Mouse (Mus musculus): ENCODE results near the gene Ercc1. TPM values are rescaled to one million over a fixed set of nuclear protein-coding genes. Genes with fewer than 3 reads are reported as not detected.

The Ercc1 gene
- polyA plus RNA-seq, 1 experiment from 2014 or later, result 19.1 TPM

DNA sequence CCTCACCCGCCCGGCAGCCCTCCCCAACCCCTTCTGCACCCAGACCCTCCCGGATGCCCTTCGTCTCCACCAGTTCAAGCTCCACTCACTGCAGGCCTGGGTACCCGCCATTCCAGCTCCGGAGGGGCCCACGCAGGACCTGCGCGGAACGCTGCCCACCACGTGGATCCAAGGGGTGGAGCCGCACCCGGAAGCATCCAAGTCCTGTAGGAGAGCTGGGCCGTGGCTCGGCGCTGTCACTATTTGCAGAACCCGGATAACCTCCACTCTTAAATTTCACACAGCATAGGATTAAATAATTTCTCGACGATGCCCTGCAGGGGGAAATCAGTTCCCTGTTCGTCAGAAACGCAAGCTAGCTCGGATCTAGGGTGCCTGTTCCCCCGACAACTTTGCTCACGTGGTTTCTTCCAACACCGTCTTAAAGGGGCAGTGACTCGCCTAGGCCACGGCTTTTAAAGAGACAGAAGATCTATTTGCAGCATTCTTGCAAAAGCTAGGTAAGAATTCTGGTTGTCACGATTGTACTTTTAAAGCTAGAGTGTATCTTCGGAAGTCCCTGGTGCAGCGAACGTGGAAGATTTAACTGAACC is 14.8 kb downstream of the Ercc1 start, which contains the start of the genes Cd3eap and Ppp1r13l:
TSS of gene Cd3eap (minus strand) at position 185 of the 593 bp plus-strand sequence.
TSS of gene Ppp1r13l (plus strand) at position 451 of the 593 bp plus-strand sequence.
- WGBS (ENCODE audit: insufficient replicate concordance), result under 1% methylated on average over 31 of the region's 31 CpGs
- peak; percentile 59 for ATAC-seq (ENCODE audit: low read depth)
- H3K36me3 ChIP-seq, result peaks cover 30% of the 10 kb centered on the region
- peak; percentile 79 for DNase-seq
- no peaks in the 10 kb centered on the region for H3K27me3 ChIP-seq
- no peaks in the 10 kb centered on the region for H3K9me3 ChIP-seq (replicated peaks)
- H3K27ac ChIP-seq, result peak within 1 kb of the TSS; percentile 79
- H3K4me3 ChIP-seq (replicated peaks), result peak within 1 kb of the TSS; percentile 73
- peak within 1 kb of the TSS; percentile 78 for H3K9ac ChIP-seq
- H3K4me2 ChIP-seq, result peak within 1 kb of the TSS; percentile 100
- H3K4me1 ChIP-seq (replicated peaks), result peaks cover 70% of the 10 kb centered on the region

DNA sequence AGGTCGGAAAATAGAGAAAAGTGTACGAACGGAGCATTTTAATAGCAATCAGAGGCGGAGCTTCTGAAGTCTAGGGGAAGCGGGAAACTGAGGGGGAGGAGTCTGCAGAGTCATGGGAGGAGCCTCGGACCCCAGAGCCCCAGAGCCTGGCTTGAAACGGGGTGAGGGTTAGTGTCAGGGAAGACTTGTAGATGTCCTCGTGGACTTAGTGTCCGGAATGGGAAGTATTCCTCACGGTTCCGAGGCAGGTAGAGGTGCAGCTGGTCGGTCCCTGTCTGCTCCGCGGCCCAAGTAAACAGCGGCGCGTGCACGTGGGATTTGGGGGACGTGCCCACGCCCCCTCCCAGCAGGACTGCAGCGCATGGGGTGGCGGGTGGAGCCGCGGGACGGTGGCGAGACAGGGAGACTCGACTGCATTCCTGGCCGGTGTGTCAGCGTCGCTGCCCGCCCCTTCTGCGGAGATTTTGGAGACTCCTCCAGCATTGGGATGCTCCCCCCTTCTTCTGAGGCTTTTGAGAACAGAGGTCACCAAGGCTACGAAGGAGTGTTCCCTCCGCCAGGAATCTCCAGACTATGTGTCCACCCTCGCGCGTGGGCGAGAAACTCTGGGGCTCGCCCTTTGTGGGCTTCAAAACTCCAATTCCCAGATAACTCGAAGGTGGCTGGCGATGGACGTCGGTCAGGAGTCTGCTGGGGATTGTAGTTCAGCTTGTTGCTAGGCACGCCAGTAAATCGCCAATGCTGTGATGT is 15.5 kb downstream of the Ercc1 start:
- peak overlapping the region; percentile 78 for H3K9ac ChIP-seq
- WGBS (ENCODE audit: insufficient replicate concordance), result under 1% methylated on average over 45 of the region's 45 CpGs
- ATAC-seq (ENCODE audit: low read depth), result peak; percentile 65

DNA sequence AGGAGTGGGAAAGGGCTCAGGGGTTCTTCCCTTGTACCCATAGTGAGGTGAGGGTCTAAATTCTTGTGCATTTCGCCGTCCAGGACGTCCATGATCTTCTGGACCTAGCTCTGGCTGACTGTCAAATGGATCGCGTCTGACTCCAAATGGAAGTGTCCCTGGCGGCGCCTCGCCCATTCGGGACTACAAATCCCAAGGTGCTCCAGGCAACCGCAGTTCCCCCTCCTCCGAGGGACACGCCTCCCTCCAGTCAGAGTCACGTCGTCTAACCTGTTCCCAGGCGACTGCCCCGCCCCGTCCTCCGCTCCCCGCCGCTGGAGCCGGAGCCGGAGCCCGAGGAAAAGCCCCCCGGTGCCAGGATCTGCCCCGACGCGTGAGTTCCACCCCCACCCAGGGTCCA is 16.4 kb downstream of the Ercc1 start:
- ATAC-seq (ENCODE audit: low read depth) (peak; percentile 82), DNase-seq (peak; percentile 78)
- peak overlapping the region; percentile 79 for H3K27ac ChIP-seq
- peak overlapping the region; percentile 73 for H3K4me3 ChIP-seq (replicated peaks)
- peak overlapping the region; percentile 78 for H3K9ac ChIP-seq
- H3K4me1 ChIP-seq (replicated peaks), result peaks cover 70% of the 10 kb centered on the region
- no peaks in the 10 kb centered on the region for H3K27me3 ChIP-seq
- H3K9me3 ChIP-seq (replicated peaks), result no peaks in the 10 kb centered on the region
- peak overlapping the region; percentile 100 for H3K4me2 ChIP-seq
- WGBS (ENCODE audit: insufficient replicate concordance), result 1% methylated on average over 27 of the region's 27 CpGs
- peaks cover 19% of the 10 kb centered on the region for H3K36me3 ChIP-seq

More for the DNA sequence above, 15.5 kb downstream of the Ercc1 start:
- peak; percentile 78 for DNase-seq
- Histone ChIP-seq H3K27ac (peak overlapping the region; percentile 79), H3K27me3 (no peaks in the 10 kb centered on the region), H3K36me3 (peaks cover 25% of the 10 kb centered on the region), H3K4me3 (replicated peaks) (peak overlapping the region; percentile 73), H3K9me3 (replicated peaks) (no peaks in the 10 kb centered on the region), H3K4me1 (replicated peaks) (peaks cover 70% of the 10 kb centered on the region), H3K4me2 (peak overlapping the region; percentile 100)

DNA sequence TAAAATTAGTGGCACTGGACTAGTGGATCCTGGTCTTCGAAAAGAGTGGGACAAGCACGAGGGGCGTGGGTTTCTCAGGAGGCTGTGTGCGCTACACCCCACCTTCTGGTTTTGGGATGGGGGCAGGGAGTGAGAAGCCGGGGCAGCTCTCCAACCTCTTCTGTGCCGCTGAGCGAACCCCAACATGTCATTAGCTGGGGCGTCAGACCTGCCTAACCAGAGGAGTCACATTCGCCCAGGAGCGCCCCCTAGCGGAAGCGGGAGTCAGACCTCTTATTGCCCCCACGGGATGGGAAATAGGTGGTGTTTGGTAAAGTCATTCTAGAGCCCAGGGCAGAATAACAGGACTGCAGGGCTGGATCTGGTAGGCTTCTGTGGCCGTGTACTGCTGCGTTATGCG is 17.1 kb downstream of the Ercc1 start:
- Histone ChIP-seq H3K9me3 (replicated peaks) (no peaks in the 10 kb centered on the region), H3K4me3 (replicated peaks) (peak overlapping the region; percentile 73), H3K4me1 (replicated peaks) (peaks cover 64% of the 10 kb centered on the region), H3K9ac (peak overlapping the region; percentile 78), H3K27ac (no peak overlapping the region), H3K4me2 (peak overlapping the region; percentile 100), H3K36me3 (peaks cover 13% of the 10 kb centered on the region), H3K27me3 (no peaks in the 10 kb centered on the region)
- DNase-seq (peak; percentile 80), ATAC-seq (ENCODE audit: low read depth) (no peak)
- 8% methylated on average over 16 of the region's 16 CpGs for WGBS (ENCODE audit: insufficient replicate concordance)

DNA sequence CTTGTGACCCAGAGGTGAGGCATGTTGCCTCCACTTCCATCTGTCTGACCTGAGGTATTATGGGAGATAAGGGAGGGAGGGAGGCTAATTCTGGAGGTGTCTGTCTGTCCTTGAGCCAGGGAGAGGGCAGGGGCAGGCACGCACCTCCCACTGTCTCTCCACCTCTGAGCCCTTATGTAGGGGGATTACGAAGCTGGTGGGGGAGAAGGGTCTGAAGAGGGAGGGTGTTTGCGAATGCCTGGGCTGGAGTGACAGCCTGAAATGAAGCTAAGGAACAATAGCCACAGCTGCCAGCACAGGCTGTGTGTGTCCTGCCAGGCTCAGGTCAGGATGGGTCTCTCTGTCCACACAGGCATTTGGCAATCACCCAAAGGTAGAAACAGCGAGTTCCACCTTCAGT is 17.7 kb downstream of the Ercc1 start:
- Histone ChIP-seq H3K27ac (no peak overlapping the region), H3K9ac (0 out of 2 replicates have a peak overlapping the region, but pooled peaks have one; percentile 78), H3K36me3 (peaks cover 7% of the 10 kb centered on the region), H3K27me3 (no peaks in the 10 kb centered on the region), H3K4me3 (replicated peaks) (no peak overlapping the region), H3K9me3 (replicated peaks) (no peaks in the 10 kb centered on the region), H3K4me1 (replicated peaks) (peaks cover 58% of the 10 kb centered on the region), H3K4me2 (peak overlapping the region; percentile 100)
- 44% methylated on average over 4 of the region's 4 CpGs for WGBS (ENCODE audit: insufficient replicate concordance)
- ATAC-seq (ENCODE audit: low read depth) (no peak), DNase-seq (no peak)

DNA sequence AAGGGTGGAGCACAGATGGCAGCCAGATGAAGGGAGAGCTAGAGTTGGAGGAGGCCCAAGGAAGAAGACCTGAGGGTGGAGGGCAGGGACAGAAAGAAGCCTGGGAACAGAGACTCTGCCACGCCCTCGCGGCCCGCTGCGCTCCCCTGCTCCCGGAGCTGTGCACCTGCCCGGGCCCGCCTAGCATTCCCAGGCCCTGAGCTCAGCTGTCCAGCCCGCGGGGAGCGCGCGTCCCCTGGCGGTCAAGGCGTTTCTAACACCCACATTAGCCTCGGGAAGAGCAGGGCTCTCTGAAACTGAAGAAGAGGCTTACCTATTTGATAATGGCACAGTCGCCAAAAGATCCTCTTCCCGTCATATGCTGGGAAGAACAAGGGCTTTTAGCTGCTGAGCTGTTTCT is 19.3 kb downstream of the Ercc1 start:
- DNase-seq (peak; percentile 71), ATAC-seq (ENCODE audit: low read depth) (no peak)
- H3K4me1 ChIP-seq (replicated peaks), result peaks cover 42% of the 10 kb centered on the region
- WGBS (ENCODE audit: insufficient replicate concordance), result 2% methylated on average over 18 of the region's 18 CpGs
- no peak overlapping the region for H3K4me3 ChIP-seq (replicated peaks)
- peaks cover 7% of the 10 kb centered on the region for H3K27me3 ChIP-seq
- H3K27ac ChIP-seq, result no peak overlapping the region
- H3K9me3 ChIP-seq (replicated peaks), result no peaks in the 10 kb centered on the region
- H3K9ac ChIP-seq, result no peak overlapping the region
- no peaks in the 10 kb centered on the region for H3K36me3 ChIP-seq
- H3K4me2 ChIP-seq, result peak overlapping the region; percentile 7; the same call in 1 of the 2 replicates

DNA sequence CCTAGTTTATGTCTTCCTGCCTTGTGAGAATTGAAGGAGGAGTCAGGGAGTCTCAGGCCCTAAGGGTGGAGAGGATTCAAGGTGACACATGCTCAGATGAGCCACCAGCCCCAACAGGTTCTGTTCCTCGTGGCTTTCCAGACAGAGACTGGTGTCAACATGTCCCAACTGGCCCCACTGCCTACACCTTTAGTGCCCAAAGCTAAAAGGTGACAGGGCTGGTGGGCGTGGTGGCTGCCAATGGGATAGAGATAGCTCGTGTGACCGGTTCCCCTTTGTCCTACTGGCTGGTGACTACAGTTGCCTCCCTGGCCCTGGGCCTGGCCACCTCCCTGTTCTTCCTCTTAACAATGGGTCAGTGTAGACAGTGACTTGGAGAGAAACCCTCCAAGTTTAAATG is 20.8 kb downstream of the Ercc1 start:
- no peak for DNase-seq
- H3K4me3 ChIP-seq (replicated peaks), result no peak overlapping the region
- H3K9ac ChIP-seq, result no peak overlapping the region
- 43% methylated on average over 4 of the region's 4 CpGs for WGBS (ENCODE audit: insufficient replicate concordance)
- no peaks in the 10 kb centered on the region for H3K9me3 ChIP-seq (replicated peaks)
- H3K36me3 ChIP-seq, result no peaks in the 10 kb centered on the region
- no peak overlapping the region for H3K4me2 ChIP-seq
- no peak overlapping the region for H3K27ac ChIP-seq
- H3K4me1 ChIP-seq (replicated peaks), result peaks cover 37% of the 10 kb centered on the region
- H3K27me3 ChIP-seq, result peaks cover 21% of the 10 kb centered on the region
- ATAC-seq (ENCODE audit: low read depth), result no peak

DNA sequence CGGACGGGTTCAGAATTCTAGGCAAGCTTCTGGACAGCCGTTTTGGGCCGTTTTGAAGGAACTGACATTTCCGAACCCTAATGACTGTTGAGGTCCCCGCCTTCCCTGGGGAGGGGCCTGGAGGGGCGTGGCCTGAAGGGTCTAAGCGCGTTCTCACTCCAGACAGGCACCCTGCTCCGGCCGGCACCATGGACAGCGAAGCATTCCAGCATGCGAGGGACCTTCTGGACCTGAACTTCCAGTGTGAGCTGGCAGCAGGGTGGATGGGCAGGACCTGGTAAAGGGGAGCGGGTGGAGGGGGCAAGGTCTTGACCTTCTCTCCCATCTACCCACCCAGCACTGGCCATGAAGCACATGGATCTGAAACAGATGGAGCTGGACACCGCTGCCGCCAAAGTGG is 23.8 kb downstream of the Ercc1 start:
- no peak for DNase-seq
- no peak overlapping the region for H3K4me3 ChIP-seq (replicated peaks)
- H3K27ac ChIP-seq, result no peak overlapping the region
- peaks cover 23% of the 10 kb centered on the region for H3K27me3 ChIP-seq
- H3K4me1 ChIP-seq (replicated peaks), result peaks cover 14% of the 10 kb centered on the region
- H3K4me2 ChIP-seq, result no peak overlapping the region
- H3K36me3 ChIP-seq, result no peaks in the 10 kb centered on the region
- no peak overlapping the region for H3K9ac ChIP-seq
- no peaks in the 10 kb centered on the region for H3K9me3 ChIP-seq (replicated peaks)
- ATAC-seq (ENCODE audit: low read depth), result no peak
- 19% methylated on average over 16 of the region's 16 CpGs for WGBS (ENCODE audit: insufficient replicate concordance)

DNA sequence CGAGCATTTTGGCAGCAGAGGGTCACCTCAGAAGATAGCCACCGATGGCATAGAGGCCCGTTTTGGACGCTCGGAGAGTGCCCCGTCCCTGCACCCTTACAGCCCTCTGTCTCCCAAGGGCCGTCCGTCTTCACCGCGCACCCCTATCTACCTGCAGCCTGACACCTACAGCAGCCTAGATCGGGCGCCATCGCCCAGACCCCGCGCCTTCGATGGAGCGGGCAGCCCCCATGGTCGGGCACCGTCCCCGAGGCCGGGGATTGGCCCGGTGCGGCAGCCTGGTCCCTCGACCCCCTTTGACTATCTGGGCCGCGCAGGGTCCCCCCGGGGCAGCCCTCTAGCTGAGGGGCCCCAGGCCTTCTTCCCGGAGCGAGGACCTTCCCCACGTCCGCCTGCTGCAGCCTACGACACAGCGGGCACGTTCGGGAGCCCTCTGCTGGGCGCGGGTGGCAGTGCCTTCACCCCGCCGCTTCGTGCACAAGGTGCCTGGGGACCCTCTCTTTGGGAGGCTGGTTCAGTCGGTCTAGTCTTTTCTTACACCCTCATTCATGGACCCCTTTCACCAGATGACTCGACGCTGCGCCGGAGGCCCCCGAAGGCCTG is 25.3 kb downstream of the Ercc1 start:
- H3K9me3 ChIP-seq (replicated peaks), result no peaks in the 10 kb centered on the region
- 9% methylated on average over 46 of the region's 46 CpGs for WGBS (ENCODE audit: insufficient replicate concordance)
- ATAC-seq (ENCODE audit: low read depth) (0 out of 2 replicates have a peak, but pooled peaks have one; percentile 42), DNase-seq (peak; percentile 27)
- H3K4me2 ChIP-seq, result peak overlapping the region; percentile 68
- peaks cover 23% of the 10 kb centered on the region for H3K27me3 ChIP-seq
- H3K4me1 ChIP-seq (replicated peaks), result peaks cover 5% of the 10 kb centered on the region
- H3K4me3 ChIP-seq (replicated peaks), result peak overlapping the region; percentile 39
- no peak overlapping the region for H3K27ac ChIP-seq
- H3K36me3 ChIP-seq, result no peaks in the 10 kb centered on the region
- peak overlapping the region; percentile 45; the same call in 1 of the 2 replicates for H3K9ac ChIP-seq

DNA sequence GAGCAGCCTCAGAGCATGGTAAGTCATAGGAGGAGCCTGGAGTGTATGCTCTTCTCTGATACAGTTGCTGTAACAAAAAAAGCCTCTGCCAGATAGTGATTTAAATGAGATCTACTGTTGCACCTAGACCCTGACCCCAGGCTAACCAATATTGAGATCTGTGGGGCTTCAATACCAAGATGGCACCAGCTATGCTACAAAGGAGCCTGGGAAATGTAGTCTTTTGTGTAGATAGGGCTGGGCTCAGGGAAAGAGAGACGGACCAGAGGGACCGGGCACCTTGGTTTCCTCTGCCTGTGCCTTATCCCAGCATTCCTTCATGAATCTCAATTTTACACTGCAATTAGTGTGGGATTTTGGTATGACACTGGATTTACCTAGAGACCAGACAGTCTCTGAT is 28.8 kb downstream of the Ercc1 start:
- DNase-seq (no peak), ATAC-seq (ENCODE audit: low read depth) (no peak)
- Histone ChIP-seq H3K4me2 (no peak overlapping the region), H3K4me3 (replicated peaks) (no peak overlapping the region), H3K9me3 (replicated peaks) (no peaks in the 10 kb centered on the region), H3K9ac (no peak overlapping the region), H3K27ac (no peak overlapping the region), H3K4me1 (replicated peaks) (peaks cover 5% of the 10 kb centered on the region), H3K36me3 (no peaks in the 10 kb centered on the region), H3K27me3 (peaks cover 21% of the 10 kb centered on the region)
- WGBS (ENCODE audit: insufficient replicate concordance), result 75% methylated on average over 2 of the region's 2 CpGs

DNA sequence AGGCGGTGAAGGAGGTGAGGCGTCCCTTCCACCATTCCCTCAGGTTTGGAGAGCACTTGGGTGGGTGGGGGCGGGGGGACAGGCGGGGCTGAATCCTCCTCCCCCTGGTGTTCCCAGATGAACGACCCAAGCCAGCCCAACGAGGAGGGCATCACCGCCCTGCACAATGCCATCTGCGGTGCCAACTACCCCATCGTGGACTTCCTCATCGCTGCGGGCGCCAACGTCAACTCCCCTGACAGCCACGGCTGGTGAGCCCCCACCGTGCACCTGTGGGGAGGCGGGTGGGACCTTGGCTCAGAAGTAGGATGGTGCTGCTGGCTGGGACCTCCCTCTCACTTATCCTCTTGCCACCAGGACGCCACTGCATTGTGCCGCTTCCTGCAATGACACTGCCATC is 30.8 kb downstream of the Ercc1 start:
- WGBS (ENCODE audit: insufficient replicate concordance), result 70% methylated on average over 18 of the region's 18 CpGs
- no peak for DNase-seq
- Histone ChIP-seq H3K9me3 (replicated peaks) (no peaks in the 10 kb centered on the region), H3K27ac (no peak overlapping the region), H3K4me2 (no peak overlapping the region), H3K27me3 (0 out of 2 replicates have a peak, but pooled peaks cover 2% of the 10 kb centered on the region), H3K4me1 (replicated peaks) (no peaks in the 10 kb centered on the region), H3K9ac (no peak overlapping the region), H3K36me3 (no peaks in the 10 kb centered on the region), H3K4me3 (replicated peaks) (no peak overlapping the region)
- ATAC-seq (ENCODE audit: low read depth), result no peak
